ENCODE assay signal across 18 mouse cellular contexts in the genomic region with DNA sequence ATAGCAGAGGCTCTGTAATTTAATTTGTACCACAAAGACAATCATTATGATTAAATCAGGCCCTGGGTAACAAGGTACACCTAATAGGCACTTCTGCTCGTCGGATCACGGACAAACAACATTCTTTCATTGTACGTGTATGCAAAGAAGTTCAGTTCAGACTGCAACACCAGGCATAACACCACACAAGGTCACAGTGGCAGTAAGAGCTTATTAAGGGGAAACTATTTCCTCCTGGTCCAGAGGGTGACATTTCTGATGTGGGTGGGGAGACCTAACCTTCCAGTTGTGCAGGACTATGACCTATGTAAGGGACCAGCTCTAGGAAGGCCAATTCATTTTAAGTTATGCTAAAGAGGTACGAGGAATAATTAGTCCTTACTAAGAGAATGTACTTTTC.
DNase-seq lines count a peak whose midpoint lies in the region; ATAC-seq and TF ChIP-seq lines count a peak whose summit lies in the region.
"Had no signal": no experiment of that assay in that cellular context is flagged by ENCODE, and none has a peak within 500 bp of the region (broad histone marks: within the 10 kb centered on the region; RNA-seq: fewer than 3 reads in every experiment).

No protein-coding gene starts in this region.

- peak overlapping the region; percentile 45; the same call in 1 of the 2 replicates for H3K27ac ChIP-seq in kidney, adult 2 months (ENCODE audit: insufficient read depth, low read depth, low read length)
- no peak overlapping the region for H3K27ac ChIP-seq in kidney, embryonic 14.5 days (ENCODE audit: low read depth, low read length)
- no peak overlapping the region for H3K27ac ChIP-seq in ES-E14 (ENCODE audit: insufficient read depth, low read depth, low read length, poor library complexity, severe bottlenecking)
- H3K27ac ChIP-seq: embryonic facial prominence, embryonic 15.5 days; forebrain, embryonic 15.5 days; heart, embryonic 13.5 days; hindbrain, embryonic 15.5 days had no signal

- 63% methylated on average over 5 of the region's 5 CpGs for WGBS in kidney, adult 2 months
- 93% methylated on average over 5 of the region's 5 CpGs for WGBS in kidney, embryonic 14.5 days

- H3K4me1 ChIP-seq in kidney, adult 2 months (ENCODE audit: control insufficient read depth, insufficient read depth, low read length), result no peaks in the 10 kb centered on the region
- no peaks in the 10 kb centered on the region for H3K4me1 ChIP-seq in kidney, embryonic 14.5 days (ENCODE audit: control insufficient read depth, insufficient read depth, low read length)
- H3K4me1 ChIP-seq in ES-E14 (ENCODE audit: control insufficient read depth in 2 of 2, insufficient read depth in 2 of 2, low read length in 2 of 2, poor library complexity in 1 of 2), result 0 out of 4 replicates have a peak, but pooled peaks cover 0 to 2% of the 10 kb centered on the region in 2 experiments
- H3K4me1 ChIP-seq: forebrain, embryonic 15.5 days; hindbrain, embryonic 15.5 days had no signal

- H3K9me3 ChIP-seq in kidney, embryonic 14.5 days (ENCODE audit: control insufficient read depth, low read length), result no peaks in the 10 kb centered on the region
- no peaks in the 10 kb centered on the region for H3K9me3 ChIP-seq in ES-E14 (ENCODE audit: control insufficient read depth, insufficient read depth, low read depth, low read length)
- H3K9me3 ChIP-seq: embryonic facial prominence, embryonic 15.5 days; forebrain, embryonic 15.5 days; heart, embryonic 13.5 days; hindbrain, embryonic 15.5 days had no signal

- no peak for TF ChIP-seq CTCF in kidney, adult 2 months (conservative IDR thresholded peaks at IDR 0.05; ENCODE audit: insufficient read depth, insufficient read length, low read depth, low read length)

- DNase-seq in kidney, adult 2 months, result peak; percentile 45
- DNase-seq in kidney, postnatal 25 days, result peak; percentile 2 to 41
- DNase-seq in kidney, adult 18-20 months, result no peak
- DNase-seq in ES-E14 (ENCODE audit: low read depth, low spot score), result peak; percentile 12
- no peak for DNase-seq in cerebellum, postnatal 10 days
- DNase-seq in cerebellum, adult 9-10 months, result no peak
- DNase-seq: adrenal gland, postnatal 10 days; cerebellum, adult 11 months; cerebellum, postnatal 14 days; embryo, embryonic 11 days; gastrocnemius, postnatal 36 days; heart, adult 11 months; heart, postnatal 36 days had no signal

- ATAC-seq in kidney, embryonic 14.5 days (ENCODE audit: low FRiP score, low TSS enrichment), result no peak
- ATAC-seq: forebrain, embryonic 15.5 days had no signal

- no peak for TF ChIP-seq POLR2A in kidney, adult 2 months (IDR thresholded peaks at IDR 0.05; ENCODE audit: low read depth, low read length)

- H3K9ac ChIP-seq in kidney, embryonic 14.5 days (ENCODE audit: low read depth, low read length), result no peak overlapping the region
- no peak overlapping the region for H3K9ac ChIP-seq in ES-E14 (ENCODE audit: insufficient read depth, low read depth, low read length, poor library complexity, severe bottlenecking)
- H3K9ac ChIP-seq: embryonic facial prominence, embryonic 15.5 days; forebrain, embryonic 15.5 days; heart, embryonic 13.5 days; hindbrain, embryonic 15.5 days had no signal

- in situ Hi-C loops in ES-E14 (cut with MboI; ENCODE audit: low sequenced_read_pairs in 2 of 2, unreplicated experiment in 2 of 2), result no loop called here

- no peaks in the 10 kb centered on the region for H3K27me3 ChIP-seq in kidney, adult 2 months (replicated peaks; ENCODE audit: control insufficient read depth, insufficient read depth, low read length)
- no peaks in the 10 kb centered on the region for H3K27me3 ChIP-seq in kidney, embryonic 14.5 days (ENCODE audit: control insufficient read depth, insufficient read depth, low read length)
- H3K27me3 ChIP-seq: embryonic facial prominence, embryonic 15.5 days; forebrain, embryonic 15.5 days; heart, embryonic 13.5 days; hindbrain, embryonic 15.5 days had no signal

- H3K4me3 ChIP-seq in kidney, adult 2 months (ENCODE audit: insufficient read depth, low read depth, low read length), result no peak overlapping the region
- H3K4me3 ChIP-seq in kidney, embryonic 14.5 days (ENCODE audit: low read length), result no peak overlapping the region
- no peak overlapping the region for H3K4me3 ChIP-seq in ES-E14 (ENCODE audit: insufficient read depth in 1 of 2, low read depth in 1 of 2, low read length in 2 of 2, poor library complexity in 1 of 2, severe bottlenecking in 1 of 2)
- H3K4me3 ChIP-seq: embryonic facial prominence, embryonic 15.5 days; forebrain, embryonic 15.5 days; heart, embryonic 13.5 days; hindbrain, embryonic 15.5 days had no signal

- no peak overlapping the region for H3K4me2 ChIP-seq in kidney, embryonic 14.5 days (replicated peaks; ENCODE audit: low read depth, low read length)
- H3K4me2 ChIP-seq: embryonic facial prominence, embryonic 15.5 days; forebrain, embryonic 15.5 days; heart, embryonic 13.5 days; hindbrain, embryonic 15.5 days had no signal

- H3K36me3 ChIP-seq in kidney, adult 2 months (ENCODE audit: control insufficient read depth, insufficient read depth, low read length), result no peaks in the 10 kb centered on the region
- H3K36me3 ChIP-seq in kidney, embryonic 14.5 days (ENCODE audit: control insufficient read depth, insufficient read depth, low read length), result no peaks in the 10 kb centered on the region
- H3K36me3 ChIP-seq in ES-E14 (ENCODE audit: control insufficient read depth, insufficient read depth, low read length, poor library complexity, severe bottlenecking), result no peaks in the 10 kb centered on the region
- H3K36me3 ChIP-seq: embryonic facial prominence, embryonic 15.5 days; forebrain, embryonic 15.5 days; heart, embryonic 13.5 days; hindbrain, embryonic 15.5 days had no signal

TF ChIP-seq in ES-E14, 5 proteins besides CTCF, POLR2A, EP300 and RAD21:
- TF ChIP-seq ZC3H11A (IDR thresholded peaks at IDR 0.05; ENCODE audit: borderline replicate concordance, low read depth, low read length), result no peak
- TF ChIP-seq CHD2 (IDR thresholded peaks at IDR 0.05; ENCODE audit: low read depth, low read length), result no peak
- no peak for TF ChIP-seq MAFK (IDR thresholded peaks at IDR 0.05; ENCODE audit: insufficient read depth, low read depth, low read length)
- no peak for TF ChIP-seq ZNF384 (IDR thresholded peaks at IDR 0.05; ENCODE audit: low read depth, low read length)
- no peak for TF ChIP-seq HCFC1 (IDR thresholded peaks at IDR 0.05; ENCODE audit: borderline replicate concordance, insufficient read depth, low read length)

Comparison
In these comparisons a context has a peak if more than half of its experiments do, and no peak if none do; other contexts are left out.
1. DNase-seq: peak in kidney, adult 2 months (single experiment), kidney, postnatal 25 days (2 of 2) and ES-E14 (single experiment); none in kidney, adult 18-20 months (single experiment), cerebellum, postnatal 10 days (0 of 2) and cerebellum, adult 9-10 months (single experiment).